ENCODE assay signal across 17 mouse cellular contexts in genomic region chr3:138133463-138133862, GRCm38 (mm10).
"Had no signal": no experiment of that assay in that cellular context is flagged by ENCODE, and none has a peak within 500 bp of the region (broad histone marks: within the 10 kb centered on the region; RNA-seq: fewer than 3 reads in every experiment).

No protein-coding gene starts in this region.

- H3K4me3 ChIP-seq: lung, embryonic 15.5 days; megakaryocyte, embryonic 14.5 days; midbrain, embryonic 13.5 days; midbrain, embryonic 15.5 days; neural tube, embryonic 12.5 days; stomach, embryonic 15.5 days had no signal

- H3K27ac ChIP-seq: liver, embryonic 14.5 days; lung, embryonic 15.5 days; macrophage; midbrain, embryonic 13.5 days; midbrain, embryonic 15.5 days; neural tube, embryonic 12.5 days; stomach, embryonic 15.5 days had no signal

- H3K36me3 ChIP-seq: lung, embryonic 15.5 days; midbrain, embryonic 15.5 days; neural tube, embryonic 12.5 days; stomach, embryonic 15.5 days had no signal

- H3K27me3 ChIP-seq: lung, embryonic 15.5 days; megakaryocyte, embryonic 14.5 days; midbrain, embryonic 13.5 days; midbrain, embryonic 15.5 days; neural tube, embryonic 12.5 days; stomach, embryonic 15.5 days had no signal

- H3K4me1 ChIP-seq: lung, embryonic 15.5 days; megakaryocyte, embryonic 14.5 days; stomach, embryonic 15.5 days had no signal

- H3K9me3 ChIP-seq: lung, embryonic 15.5 days; megakaryocyte, embryonic 14.5 days; midbrain, embryonic 13.5 days; midbrain, embryonic 15.5 days; neural tube, embryonic 12.5 days; stomach, embryonic 15.5 days had no signal

- H3K9ac ChIP-seq: liver, embryonic 14.5 days; lung, embryonic 15.5 days; midbrain, embryonic 13.5 days; midbrain, embryonic 15.5 days; neural tube, embryonic 12.5 days; stomach, embryonic 15.5 days had no signal

- H3K4me2 ChIP-seq: lung, embryonic 15.5 days; midbrain, embryonic 11.5 days; midbrain, embryonic 13.5 days; midbrain, embryonic 15.5 days; neural tube, embryonic 12.5 days; stomach, embryonic 15.5 days had no signal

- ATAC-seq: lung, postnatal 0 days; midbrain, embryonic 13.5 days; midbrain, embryonic 15.5 days had no signal

- DNase-seq: lung, adult 2 months; lung, postnatal 14 days; lung, postnatal 36 days; right cerebral cortex, postnatal 25 days; right cerebral cortex, postnatal 4 days; thymus, postnatal 14 days; thymus, postnatal 36 days had no signal
